Mouse (Mus musculus) liver, embryonic 13.5 days (tissue): ENCODE measurements around the gene Cfap161. TPM values are rescaled to one million over a fixed set of nuclear protein-coding genes. Genes with fewer than 3 reads are reported as not detected.

ENCODE experiments used
- ATAC-seq: fragments of 200-750 bp; cut with Nextera tagmentation; 2 replicates; pipeline ENCODE4 v1.8.0; 2017; ENCODE audit warnings: low read depth, mild to moderate bottlenecking, moderate number of reproducible peaks, moderate library complexity
- DNase-seq: peaks from one replicate; pipeline ENCODE4 v3.0.0; 2022
- H3K27ac ChIP-seq: fragments of 300-500 bp; sonication (generic); 2 replicates; pipeline ENCODE4 v1.5.1; 2015; ENCODE audit warnings: moderate library complexity, mild to moderate bottlenecking, inconsistent platforms
- H3K27me3 ChIP-seq: fragments of 300-500 bp; sonication (generic); 2 replicates; pipeline ENCODE4 v1.6.1; 2015; ENCODE audit warnings: mild to moderate bottlenecking, inconsistent platforms
- H3K36me3 ChIP-seq: fragments of 300-500 bp; sonication (generic); 2 replicates; pipeline ENCODE4 v1.6.1; 2015; ENCODE audit warnings: mild to moderate bottlenecking, inconsistent platforms
- H3K4me1 ChIP-seq: fragments of 300-500 bp; sonication (generic); replicated peaks from 2 replicates; pipeline ENCODE4 v1.6.1; 2015; ENCODE audit warnings: inconsistent platforms
- H3K4me2 ChIP-seq: fragments of 300-500 bp; sonication (generic); 2 replicates; pipeline ENCODE4 v1.6.1; 2015; ENCODE audit warnings: inconsistent platforms, mild to moderate bottlenecking, moderate library complexity
- H3K4me3 ChIP-seq: fragments of 300-500 bp; sonication (generic); replicated peaks from 2 replicates; pipeline ENCODE4 v1.5.1; 2015; ENCODE audit warnings: mild to moderate bottlenecking, inconsistent platforms
- H3K9ac ChIP-seq: fragments of 300-500 bp; sonication (generic); 2 replicates; pipeline ENCODE4 v1.6.1; 2015; ENCODE audit warnings: mild to moderate bottlenecking, inconsistent platforms
- H3K9me3 ChIP-seq: fragments of 300-500 bp; sonication (generic); replicated peaks from 2 replicates; pipeline ENCODE4 v1.6.1; 2016; ENCODE audit warnings: inconsistent platforms
- WGBS: fragments of 180-500 bp; shearing (Covaris S2); methylation state at CpG from one replicate; pipeline ENCODE4 v1.1.7; 2015; ENCODE audit not compliant: insufficient replicate concordance; 5-methylcytosine and 5-hydroxymethylcytosine counted together
- polyA plus RNA-seq: library from polyadenylated mRNA; unstranded; fragments of >200 nt; fragmentation: Nextera tagmentation; extraction: Ambion mirVana; gene quantifications from 2 replicates; pipeline ENCODE4 v1.2.1, GENCODE M21; 2015

Gene Cfap161
- polyA plus RNA-seq, 1 experiment from 2014 or later, result not detected

DNA sequence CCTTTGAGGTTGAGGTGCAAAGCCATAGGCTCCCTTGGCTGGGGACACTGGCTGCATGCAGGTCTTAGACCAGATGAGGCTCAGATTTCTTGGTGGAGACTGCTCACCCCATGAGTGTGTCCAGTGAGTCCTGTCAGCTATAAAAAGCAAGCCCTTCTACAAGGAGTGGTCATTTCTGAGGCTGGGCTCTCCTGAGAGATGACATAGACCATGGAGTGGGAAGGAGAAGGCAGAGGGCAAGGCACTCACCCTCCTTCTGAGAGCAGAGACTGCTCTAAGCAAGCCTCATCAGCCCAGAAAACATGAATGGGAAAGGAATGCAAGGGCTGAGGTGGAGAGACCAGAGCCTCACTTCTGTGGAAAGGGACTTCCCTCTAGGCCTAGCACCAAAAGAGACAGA is 68.9 kb downstream of the Cfap161 start:
- Histone ChIP-seq H3K4me2 (no peak overlapping the region), H3K36me3 (no peaks in the 10 kb centered on the region), H3K4me1 (no peaks in the 10 kb centered on the region), H3K4me3 (no peak overlapping the region), H3K9ac (no peak overlapping the region), H3K27ac (no peak overlapping the region), H3K9me3 (no peaks in the 10 kb centered on the region), H3K27me3 (no peaks in the 10 kb centered on the region)
- DNase-seq, result no peak
- ATAC-seq, result no peak

DNA sequence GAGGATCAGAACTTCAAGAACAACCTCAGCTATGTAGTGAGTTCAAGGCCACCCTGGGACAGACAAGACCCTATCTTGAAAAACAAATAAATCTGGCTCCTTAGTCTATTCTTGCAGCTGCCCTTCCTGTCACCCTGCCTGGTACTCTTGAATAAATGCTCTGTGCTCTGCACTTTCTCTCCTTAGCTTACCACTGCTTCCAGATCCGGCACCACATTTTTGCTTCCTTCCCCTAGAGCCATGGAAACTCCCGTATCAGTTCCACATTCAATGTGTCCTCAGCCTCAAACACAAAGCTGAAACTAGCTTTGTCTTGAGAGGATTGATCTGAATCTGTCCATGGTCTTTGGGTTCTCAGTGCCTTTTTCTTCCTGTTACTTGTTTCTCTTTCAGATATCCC is 70.1 kb downstream of the Cfap161 start:
- Histone ChIP-seq H3K36me3 (no peaks in the 10 kb centered on the region), H3K9me3 (no peaks in the 10 kb centered on the region), H3K4me2 (no peak overlapping the region), H3K9ac (no peak overlapping the region), H3K4me1 (no peaks in the 10 kb centered on the region), H3K27me3 (no peaks in the 10 kb centered on the region), H3K4me3 (no peak overlapping the region), H3K27ac (no peak overlapping the region)
- WGBS, result 40% methylated on average over 2 of the region's 2 CpGs
- no peak for DNase-seq
- ATAC-seq, result no peak

Other genes with a start within 250 kb of the Cfap161 start
- 0.28 and 0.44 TPM in 2 replicates for gene Tmc3, start 210.0 kb downstream of the Cfap161 start, polyA plus RNA-seq
- gene Stard5, start 162.9 kb downstream of the Cfap161 start, polyA plus RNA-seq, result 6.6 and 8.2 TPM in 2 replicates
- 3.1 and 3.7 TPM in 2 replicates for gene Il16, start 49.2 kb downstream of the Cfap161 start, polyA plus RNA-seq
- 8.9 and 10.0 TPM in 2 replicates for gene Tlnrd1, start 89.4 kb upstream of the Cfap161 start, polyA plus RNA-seq
- 59.6 and 68.8 TPM in 2 replicates for gene Mesd, start 89.6 kb upstream of the Cfap161 start, polyA plus RNA-seq